Mouse (Mus musculus) cortical plate, adult 2 months (tissue): ENCODE measurements around the gene Nf1. TPM values are rescaled to one million over a fixed set of nuclear protein-coding genes. Genes with fewer than 3 reads are reported as not detected.
A peak's percentile ranks its signal among the peaks of the same experiment; 100 is the strongest.

Source experiments
- H3K27ac ChIP-seq: fragments of 200-500 bp; 2 replicates; pipeline ENCODE4 v1.5.1; 2012; ENCODE audit warnings: low read length, control low read depth, inconsistent platforms; ENCODE audit not compliant: insufficient read depth
- H3K4me1 ChIP-seq: fragments of 200-500 bp; 2 replicates; pipeline ENCODE4 v1.6.1; 2011; ENCODE audit warnings: low read length; ENCODE audit not compliant: control insufficient read depth, insufficient read depth
- H3K4me3 ChIP-seq: fragments of 200-500 bp; 2 replicates; pipeline ENCODE4 v1.5.1; 2011; ENCODE audit warnings: mild to moderate bottlenecking, low read length, control low read depth; ENCODE audit not compliant: insufficient read depth
- CTCF ChIP-seq: fragments of 200-500 bp; IDR thresholded peaks from 2 replicates; pipeline ENCODE4 v1.5.1; 2011; ENCODE audit warnings: mild to moderate bottlenecking, control low read depth, low read length; ENCODE audit not compliant: insufficient read depth; ENCODE audit errors: extremely low read depth
- POLR2A ChIP-seq: fragments of 200-500 bp; IDR thresholded peaks from 2 replicates; pipeline ENCODE4 v1.6.1; 2011; ENCODE audit warnings: mild to moderate bottlenecking, low read length, control low read depth; ENCODE audit not compliant: insufficient read depth; ENCODE audit errors: extremely low read depth
- polyA plus RNA-seq: library from polyadenylated mRNA; depleted of rRNA; stranded (reverse); fragments of >200 nt; gene quantifications from 2 replicates; pipeline ENCODE4 v1.2.3, GENCODE M21; 2012; rRNA removed

Gene Nf1
- polyA plus RNA-seq, 1 experiment, result 33.8 TPM

GRCm38 (mm10) chr11:79624801-79625302 lies 285.4 kb downstream of the Nf1 start:
- Histone ChIP-seq H3K4me3 (no peak overlapping the region), H3K27ac (no peak overlapping the region), H3K4me1 (0 out of 2 replicates have a peak, but pooled peaks cover 1% of the 10 kb centered on the region)
- TF ChIP-seq CTCF (peak; percentile 81), POLR2A (no peak)

GRCm38 (mm10) chr11:79628716-79629115 lies 289.2 kb downstream of the Nf1 start:
- 0 out of 2 replicates have a peak, but pooled peaks cover 1% of the 10 kb centered on the region for H3K4me1 ChIP-seq
- TF ChIP-seq CTCF (peak; percentile 32; the same call in 1 of the 2 replicates), POLR2A (no peak)
- H3K4me3 ChIP-seq, result no peak overlapping the region
- H3K27ac ChIP-seq, result no peak overlapping the region

GRCm38 (mm10) chr11:79629752-79630374 lies 290.4 kb downstream of the Nf1 start:
- Histone ChIP-seq H3K4me3 (no peak overlapping the region), H3K4me1 (0 out of 2 replicates have a peak, but pooled peaks cover 1% of the 10 kb centered on the region), H3K27ac (no peak overlapping the region)
- TF ChIP-seq CTCF, result no peak
- no peak for TF ChIP-seq POLR2A

GRCm38 (mm10) chr11:79630521-79630920 lies 291.0 kb downstream of the Nf1 start:
- TF ChIP-seq CTCF (no peak), POLR2A (no peak)
- H3K4me1 ChIP-seq, result no peaks in the 10 kb centered on the region
- no peak overlapping the region for H3K4me3 ChIP-seq
- no peak overlapping the region for H3K27ac ChIP-seq

Other genes with a start within 250 kb of the Nf1 start
- gene Ksr1, start 193.3 kb upstream of the Nf1 start, polyA plus RNA-seq, result 32.8 and 39.8 TPM in 2 replicates
- 181 and 213 TPM in 2 replicates for gene Wsb1, start 85.0 kb upstream of the Nf1 start, polyA plus RNA-seq
- gene Gm9964, start 42.8 kb upstream of the Nf1 start, polyA plus RNA-seq, result not detected in 2 replicates
- 175 and 183 TPM in 2 replicates for gene Omg, start 164.4 kb downstream of the Nf1 start, polyA plus RNA-seq
- 1.0 and 1.3 TPM in 2 replicates for gene Evi2b, start 184.1 kb downstream of the Nf1 start, polyA plus RNA-seq
- gene Evi2, start 190.9 kb downstream of the Nf1 start, polyA plus RNA-seq, result 0.09 and 0.10 TPM in 2 replicates
- 45.1 and 55.6 TPM in 2 replicates for gene Evi2a, start 190.9 kb downstream of the Nf1 start, polyA plus RNA-seq